Mouse (Mus musculus): ENCODE data around the gene Cadps.

The Cadps gene

DNA sequence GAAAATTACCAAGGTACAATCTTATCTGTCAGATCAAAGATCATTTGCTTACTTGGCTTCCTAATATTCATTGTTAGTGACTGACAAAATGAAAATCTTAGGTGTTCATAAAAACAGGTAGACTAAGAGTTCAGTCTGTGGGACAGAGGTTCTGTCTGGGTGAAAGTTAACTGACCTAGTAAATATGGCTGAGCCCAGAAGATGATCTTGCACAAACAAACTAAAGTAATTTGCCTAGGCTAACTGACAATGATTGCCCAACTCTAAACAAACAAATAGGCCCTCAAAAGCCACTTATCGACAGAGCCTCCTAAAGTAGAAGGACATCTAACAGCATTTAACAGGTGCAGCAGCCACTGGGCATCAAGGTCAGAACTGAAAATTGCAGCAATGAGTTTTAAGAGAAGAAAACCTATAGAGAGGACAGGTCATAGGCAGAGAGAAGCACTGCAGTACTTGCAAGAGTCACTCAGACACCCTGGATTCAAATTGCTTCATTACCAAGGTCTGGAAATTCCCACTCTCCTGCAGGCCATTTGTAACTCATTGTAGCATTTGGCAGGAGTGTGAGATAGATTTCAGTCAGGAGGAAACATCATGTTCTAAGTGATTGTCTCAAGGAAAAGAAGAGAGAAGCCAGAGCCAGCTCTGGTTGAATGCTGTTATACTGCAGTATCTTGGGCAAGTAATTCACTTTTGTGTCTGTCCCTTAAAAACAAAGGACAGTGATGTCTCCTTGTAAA is 100.3 kb downstream of the Cadps start:
- no peak for DNase-seq

DNA sequence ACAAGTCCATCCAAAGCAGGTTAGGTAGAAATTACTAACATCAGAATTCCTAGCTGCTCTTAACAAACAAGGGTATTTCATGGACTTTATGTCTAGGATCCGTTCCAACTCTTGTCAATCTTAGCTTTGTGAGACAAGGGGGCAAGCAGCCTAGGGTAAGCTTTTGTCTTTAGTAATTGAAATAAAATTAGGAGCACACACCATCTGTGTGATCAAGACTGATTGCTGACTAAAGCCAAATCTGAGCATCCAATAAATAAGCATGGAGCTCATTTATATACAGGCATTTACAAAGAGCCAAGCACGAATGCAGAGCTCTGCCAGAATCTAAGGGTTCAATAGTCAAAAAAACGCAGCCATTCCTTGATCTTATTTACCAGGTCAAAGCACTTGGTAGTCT is 104.1 kb downstream of the Cadps start:
- no peak for DNase-seq

DNA sequence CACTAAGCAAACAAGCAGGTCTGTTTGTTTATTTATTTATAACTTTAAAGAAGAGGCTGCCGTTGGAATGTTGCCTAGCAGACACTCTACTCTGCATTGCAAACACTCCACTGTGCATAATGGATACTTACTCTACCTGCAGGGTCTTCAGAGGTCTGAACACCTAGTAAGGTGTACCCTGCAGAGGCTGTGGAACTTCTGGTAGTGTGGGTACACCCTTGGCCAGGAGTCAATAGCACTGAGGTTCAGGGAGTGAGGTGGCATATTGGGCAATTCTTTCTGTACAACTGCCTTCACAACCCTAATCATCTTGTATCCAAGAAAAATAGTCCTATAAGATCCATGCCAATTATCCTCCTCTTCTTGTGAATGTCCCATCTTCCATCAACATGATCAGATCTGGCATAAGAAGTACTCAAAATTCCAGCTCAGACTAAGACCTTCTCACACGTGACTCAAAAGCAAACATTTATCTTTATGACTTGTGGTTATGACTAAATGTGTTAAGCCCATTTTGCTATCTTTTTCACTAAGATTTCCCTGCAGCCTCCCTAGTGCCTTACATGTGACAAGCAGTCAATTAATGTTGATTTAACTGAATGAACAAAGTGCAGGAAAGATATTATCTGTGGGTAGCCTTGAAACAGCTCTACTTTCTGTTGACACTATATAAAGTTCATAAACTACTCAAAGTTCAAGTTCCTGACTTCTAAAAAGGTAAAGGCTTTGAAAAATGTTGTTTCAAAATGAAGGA is 106.8 kb downstream of the Cadps start:
- DNase-seq = no peak

DNA sequence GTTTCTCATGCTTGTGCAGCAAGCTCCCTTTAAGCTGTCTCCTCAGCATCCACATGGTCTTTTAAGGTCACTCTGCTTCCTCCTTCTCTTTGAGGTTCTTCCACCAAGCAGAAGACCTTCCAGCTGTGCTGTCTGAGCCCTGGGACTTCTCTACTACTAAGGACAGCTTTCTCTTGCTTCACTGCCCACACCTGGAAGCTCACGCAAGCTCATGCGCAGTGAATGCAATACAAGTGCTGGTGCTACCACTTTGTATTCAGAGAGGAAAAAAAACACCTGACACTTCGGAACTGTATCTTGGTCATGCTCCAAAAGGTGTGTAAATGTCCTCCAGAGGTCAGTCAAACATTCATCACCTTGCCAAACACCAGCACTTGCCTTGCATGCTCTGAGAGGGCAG is 115.5 kb downstream of the Cadps start:
- no peak for DNase-seq

DNA sequence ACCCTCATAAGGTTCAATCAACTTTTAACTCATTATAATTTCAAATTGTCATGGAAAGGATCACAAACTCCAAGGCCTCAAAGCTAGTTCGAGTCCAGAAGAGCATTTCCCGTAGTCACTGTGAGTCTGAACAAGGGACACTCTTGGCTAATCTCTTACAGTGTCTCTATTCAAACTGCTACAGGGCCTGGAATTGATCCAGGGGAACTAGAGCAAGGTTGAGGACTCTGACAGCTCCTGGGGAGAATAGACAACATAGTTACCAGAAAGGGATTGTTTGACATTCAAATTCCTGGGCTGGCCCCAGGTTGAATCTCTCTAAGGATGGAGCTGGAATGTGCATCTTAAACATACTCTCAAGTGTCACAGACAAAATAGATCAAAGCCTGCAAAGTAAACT is 118.4 kb downstream of the Cadps start:
- DNase-seq = no peak

DNA sequence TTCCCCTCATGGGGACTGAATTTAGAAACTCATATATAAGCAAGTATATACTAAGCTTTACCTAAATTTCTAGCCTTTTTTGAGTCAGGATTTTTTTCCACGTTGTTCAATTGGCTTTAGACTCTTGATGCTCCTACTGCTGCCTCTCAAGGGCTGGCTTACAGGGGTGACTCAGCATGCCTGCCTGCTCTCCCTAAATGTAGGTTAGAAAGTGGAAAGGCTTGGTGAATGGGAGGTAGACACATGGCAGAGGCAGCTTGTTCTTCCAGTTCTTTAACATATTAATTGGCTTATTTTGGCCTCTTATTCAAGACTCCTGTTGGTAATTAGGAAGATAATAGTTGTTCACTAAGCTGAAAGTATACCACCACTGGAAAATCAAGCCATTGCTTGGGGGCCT is 132.7 kb downstream of the Cadps start:
- DNase-seq = peak; percentile 16

DNA sequence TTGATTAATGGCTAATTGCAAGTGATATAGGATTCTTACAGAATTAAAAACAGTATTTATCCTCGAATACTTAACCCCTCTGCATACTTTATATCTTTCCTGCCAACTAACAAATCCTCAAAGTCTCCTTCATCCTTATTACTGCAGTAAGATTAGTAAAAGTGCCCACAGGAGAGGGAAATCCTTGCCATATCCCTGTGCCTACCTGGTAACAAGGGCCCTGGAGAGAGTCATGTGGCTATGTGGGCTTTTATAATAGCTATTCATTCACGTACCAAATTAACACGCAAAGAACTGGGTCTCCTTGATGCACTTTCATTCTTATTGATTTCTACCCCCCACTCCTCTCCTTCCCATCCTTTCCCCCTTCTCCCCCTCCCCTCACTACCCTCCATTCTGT is 137.9 kb downstream of the Cadps start:
- DNase-seq = no peak

DNA sequence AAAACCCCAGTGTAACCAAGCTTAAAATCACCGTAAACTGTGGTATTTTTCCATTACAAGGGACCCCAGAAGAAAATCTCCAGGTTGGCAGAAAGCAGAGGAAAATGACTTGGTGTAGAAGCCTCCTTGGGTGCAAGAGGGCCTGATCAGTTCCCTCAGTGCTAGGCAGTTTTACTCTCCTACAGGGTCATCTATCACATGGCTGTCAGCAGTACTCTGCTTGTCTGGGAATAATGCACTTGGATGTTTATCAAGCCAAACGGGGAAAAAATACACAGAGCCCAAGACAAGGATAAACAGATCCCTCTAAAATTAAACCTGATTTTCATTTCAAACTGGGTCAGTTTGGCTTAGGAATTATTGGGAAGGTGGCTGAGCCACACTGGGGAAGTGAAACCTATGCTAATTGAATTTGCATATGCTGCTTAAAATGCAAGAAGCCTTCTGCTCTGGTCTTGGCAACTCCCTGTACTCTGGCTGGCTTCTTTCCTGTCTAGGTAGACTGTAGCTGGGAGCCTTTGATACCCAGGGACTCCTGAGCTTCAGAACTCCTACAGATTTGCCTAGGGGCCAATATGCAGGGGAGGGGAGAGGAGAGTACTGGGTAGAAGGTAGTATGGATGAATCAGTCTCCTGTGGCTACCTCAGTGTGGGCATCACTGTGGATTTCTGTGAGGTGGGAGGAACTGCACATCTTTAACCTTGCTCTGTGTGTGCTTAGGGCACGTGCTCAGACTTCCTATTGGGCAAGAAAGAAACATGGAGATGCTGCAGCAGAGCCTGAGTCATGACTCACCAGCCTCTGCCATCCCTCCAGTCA is 141.8 kb downstream of the Cadps start:
- no peak for DNase-seq

DNA sequence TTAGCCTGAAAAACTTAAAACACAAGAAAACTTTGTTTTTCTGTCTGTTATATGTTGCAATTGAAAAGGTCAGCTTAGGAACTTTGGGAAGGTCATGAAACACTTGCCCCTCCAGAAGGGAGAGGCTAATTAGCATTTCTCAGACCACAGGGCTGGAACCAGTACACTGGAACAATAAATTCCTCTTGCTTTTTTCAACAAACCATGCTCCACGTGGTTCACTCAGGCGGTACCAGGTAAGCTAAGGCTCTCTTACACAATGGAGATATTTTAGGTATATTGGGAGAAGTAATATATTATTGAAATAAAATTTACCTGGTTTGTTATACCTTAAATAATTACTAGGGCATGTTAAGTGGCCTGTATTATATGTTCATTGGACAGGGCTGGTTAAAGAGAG is 161.4 kb downstream of the Cadps start:
- DNase-seq = no peak

DNA sequence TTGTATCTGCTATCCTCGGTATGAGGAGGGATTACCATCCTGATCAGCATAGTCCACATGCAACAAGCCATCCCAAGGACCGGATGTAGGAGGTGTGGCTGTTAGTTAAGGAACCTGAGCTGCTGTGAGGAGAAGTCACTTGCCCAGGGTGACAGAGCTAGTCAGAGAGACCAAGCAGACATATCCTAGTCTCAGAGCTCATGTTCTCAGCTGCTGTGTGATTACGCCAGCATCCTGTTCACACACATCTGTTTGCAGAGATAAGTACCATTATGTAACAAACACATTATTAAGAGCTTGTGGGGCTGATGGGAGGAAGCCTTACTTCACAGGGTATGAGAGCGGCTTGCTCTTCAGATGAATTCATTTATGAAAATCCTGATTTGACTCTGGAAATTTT is 165.5 kb downstream of the Cadps start:
- no peak for DNase-seq

DNA sequence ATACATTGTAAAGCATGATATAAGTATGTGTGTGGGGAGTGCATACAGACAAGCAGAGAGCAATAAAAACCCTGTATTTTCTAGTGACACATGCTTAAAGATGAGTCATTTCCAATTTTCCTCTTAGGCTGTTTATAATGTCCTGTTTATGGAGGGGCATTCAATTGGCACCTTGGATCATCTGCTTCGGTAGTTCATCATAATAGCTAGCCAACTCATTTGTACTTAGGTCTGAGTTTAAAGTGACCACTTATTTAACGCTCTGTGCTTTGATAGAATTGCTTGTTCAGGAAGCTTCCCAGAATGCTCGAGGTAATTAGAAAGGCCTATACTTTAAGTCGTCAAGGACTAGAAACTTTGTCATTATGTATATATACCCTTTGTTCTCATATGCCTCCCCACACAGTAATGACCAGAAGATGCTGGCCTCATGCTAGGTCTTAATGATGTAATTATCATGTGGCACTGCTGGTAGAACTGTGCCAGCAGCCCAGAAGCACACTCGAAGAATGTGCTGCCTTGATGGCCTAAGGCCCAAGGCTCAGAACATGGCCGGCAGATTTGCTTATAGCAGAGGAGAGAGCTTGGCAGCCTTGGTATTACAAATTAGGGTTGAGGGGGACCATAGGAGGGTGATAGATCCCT is 179.9 kb downstream of the Cadps start:
- DNase-seq = peak; percentile 62

DNA sequence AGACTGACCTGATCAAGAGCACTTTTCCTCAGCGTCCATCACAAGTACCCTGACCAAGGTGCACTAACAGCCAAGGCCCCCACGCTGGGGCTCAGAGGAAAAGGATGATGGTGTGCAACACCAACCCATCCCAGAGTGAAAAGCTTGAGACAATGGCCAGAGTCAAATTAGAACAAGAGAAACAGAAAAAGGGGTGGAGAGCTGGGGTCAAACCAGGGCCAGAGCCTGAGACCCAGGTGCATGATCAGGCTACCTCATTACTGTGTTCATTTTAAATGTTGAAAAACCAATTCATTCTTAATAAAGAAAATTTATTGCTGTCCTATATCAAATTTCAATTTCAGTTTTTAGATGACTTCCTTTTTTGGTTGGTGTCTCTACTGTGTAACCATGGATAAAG is 184.1 kb downstream of the Cadps start:
- DNase-seq = no peak

DNA sequence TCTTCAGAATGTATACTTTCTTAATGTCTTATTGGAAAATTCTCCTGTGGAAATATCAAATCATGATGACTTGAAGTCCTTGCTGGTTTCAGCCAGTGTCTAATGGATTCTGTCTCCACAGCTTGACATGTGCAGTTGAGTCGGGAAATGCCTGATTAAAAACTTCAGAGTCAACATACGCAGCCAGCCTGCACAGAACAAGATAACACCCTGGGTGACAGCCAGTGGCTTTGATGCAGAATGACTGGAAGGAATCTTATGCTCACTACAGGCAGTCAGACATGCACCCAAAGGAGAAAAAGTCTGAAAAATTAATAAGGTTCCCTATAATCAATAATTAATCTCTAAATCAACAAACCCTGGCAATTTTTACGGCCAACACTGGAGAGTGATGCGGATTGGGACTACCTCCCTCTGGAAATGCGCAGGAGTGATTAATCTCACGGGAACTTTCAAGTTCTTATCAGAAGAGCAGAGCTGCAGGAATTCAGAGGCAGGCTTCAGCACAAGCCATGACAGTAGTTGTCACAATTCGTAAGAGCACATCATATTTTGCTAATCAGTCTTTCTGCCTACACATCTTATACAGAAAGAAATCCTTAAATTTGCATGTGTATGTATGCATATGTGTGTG is 185.6 kb downstream of the Cadps start:
- DNase-seq = peak; percentile 12

DNA sequence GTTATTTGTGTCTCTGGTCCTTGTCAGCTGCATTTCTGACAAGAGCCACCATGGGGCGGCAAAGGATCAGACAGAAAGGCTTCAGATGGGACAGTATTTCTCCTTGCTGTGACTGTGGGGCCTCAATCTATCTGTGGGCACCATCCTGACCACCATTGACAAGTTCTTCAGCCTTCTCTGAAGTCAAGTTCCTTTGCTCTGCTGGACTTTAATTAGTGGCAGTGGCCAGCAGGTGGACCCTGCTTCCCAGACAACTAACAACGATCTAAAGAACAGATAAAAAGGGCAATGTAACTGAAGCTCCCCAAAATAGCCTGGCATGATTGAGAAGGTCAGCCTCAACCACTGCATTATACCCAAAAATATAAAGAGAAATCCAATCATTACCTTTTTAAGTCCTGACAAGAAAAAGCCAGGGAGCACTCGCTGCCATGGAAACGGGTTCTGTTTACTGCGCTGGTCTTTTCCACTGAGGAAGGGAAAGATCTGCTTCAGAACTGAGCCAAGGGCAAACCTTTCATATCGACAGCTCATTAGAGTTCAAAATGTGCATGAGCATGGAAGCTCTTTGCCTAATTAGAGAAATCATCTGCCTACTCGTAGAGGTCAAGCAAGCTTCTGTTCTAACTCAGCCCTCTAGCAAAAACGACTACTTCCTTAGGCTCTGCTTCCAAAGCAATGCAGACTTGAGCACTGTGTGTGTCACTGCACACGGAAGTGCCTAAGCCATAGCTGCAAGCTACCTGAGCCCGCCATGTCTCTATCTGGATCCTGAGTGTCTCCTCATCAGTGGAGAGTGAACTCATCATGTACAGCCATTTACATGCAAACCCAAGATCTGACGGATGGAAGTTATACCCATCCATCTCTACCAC is 198.4 kb downstream of the Cadps start:
- peak; percentile 47 for DNase-seq

DNA sequence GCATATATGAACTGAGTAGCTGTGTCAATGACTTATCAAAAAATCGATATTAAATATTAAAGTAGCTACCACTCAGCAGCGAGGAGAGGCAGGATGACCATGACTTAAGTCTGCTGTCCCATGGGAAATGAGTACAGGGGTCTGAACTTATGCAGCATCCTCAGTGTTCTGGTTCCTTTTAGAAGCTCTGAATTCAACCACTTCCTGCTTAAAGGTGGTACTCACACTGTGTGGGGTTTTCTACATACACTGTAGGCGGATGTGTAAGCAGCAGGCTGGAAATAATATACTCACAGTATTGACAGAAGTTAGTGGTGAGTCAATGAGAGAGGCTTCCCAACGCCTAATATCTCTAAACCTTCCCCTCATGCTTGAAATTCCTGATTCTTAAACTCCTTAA is 215.9 kb downstream of the Cadps start:
- no peak for DNase-seq

DNA sequence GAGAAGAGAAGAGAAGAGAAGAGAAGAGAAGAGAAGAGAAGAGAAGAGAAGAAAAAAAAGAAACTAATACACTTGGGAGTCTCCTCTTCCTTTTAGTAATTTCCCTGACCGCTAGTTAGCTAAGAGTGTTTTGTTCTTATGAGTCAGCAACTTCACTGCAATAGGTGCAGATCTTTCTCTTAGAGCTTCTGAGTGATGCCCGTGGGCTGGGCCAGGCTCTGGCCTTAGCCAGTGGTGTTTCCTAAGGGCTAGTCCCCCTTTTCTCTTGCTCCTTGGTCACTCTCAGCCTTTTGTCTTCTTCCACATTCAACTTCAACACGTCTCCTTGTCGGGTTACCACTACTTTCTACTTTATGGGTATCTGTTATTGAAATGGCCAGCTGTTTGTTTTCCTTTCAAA is 216.7 kb downstream of the Cadps start:
- DNase-seq = no peak

DNA sequence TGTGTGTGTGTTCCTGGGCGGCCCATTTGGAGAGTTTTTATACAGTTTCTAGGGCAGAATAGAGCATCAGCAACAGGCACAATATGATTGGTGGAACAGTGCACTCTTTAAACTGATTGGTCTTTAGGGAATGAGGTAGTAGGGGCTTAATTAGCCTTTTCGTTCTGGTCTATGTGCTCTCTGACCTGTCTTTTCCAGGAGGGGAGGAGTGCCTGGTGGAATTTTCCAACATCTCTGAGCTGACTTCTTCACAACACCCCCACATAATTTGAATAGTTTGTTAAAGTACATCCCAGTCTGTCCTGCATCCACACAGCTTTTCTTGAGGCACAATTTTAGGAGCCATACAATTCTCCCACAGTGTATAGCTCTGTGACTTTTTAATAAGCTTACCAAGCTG is 220.8 kb downstream of the Cadps start:
- DNase-seq = no peak

DNA sequence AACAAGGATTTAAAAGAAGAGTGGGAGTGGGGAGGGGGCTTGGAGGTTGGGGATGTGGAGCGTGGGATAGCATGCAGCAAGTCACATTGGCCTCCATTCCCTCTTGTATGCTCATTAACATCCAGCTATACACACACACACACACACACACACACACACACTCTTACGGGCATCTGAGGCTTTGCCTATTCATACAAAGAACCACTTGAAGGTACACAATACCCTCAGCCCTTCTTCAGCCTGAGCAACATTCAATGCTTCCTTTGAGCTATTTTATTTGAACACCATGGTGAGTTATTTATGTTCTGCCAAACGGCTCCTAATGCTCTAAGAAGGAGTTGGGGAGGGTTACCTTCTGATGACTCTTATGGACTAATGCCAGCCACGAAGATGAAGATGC is 227.6 kb downstream of the Cadps start:
- no peak for DNase-seq

DNA sequence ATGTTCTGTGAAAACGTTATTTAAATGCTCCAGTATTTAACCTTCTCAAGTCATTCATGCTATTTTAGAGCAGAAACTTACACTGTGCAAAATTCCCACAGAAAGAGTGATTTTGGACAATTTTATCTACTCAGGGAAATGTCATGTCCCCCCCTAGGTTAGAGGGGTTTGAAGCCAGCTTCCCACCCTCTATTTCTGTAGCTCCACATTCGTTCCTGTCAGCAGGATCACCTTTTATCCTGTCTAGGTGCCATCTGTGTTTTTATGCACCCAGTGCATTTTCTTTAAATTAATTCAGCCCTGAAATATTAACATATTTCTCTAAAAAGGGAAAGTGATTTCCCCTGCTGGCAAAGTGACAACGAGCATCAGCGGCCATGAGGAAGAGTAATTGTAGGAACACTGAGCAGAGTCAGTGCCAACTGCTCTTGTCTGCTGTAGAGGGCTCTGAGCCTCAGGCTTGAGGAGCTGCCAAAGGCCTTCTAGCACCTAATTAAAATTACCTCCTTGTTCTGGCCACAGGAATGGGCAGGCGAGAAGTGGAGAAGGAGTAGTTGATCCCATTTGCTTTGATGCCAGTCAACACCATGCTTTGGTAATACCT is 230.3 kb downstream of the Cadps start:
- DNase-seq = no peak

DNA sequence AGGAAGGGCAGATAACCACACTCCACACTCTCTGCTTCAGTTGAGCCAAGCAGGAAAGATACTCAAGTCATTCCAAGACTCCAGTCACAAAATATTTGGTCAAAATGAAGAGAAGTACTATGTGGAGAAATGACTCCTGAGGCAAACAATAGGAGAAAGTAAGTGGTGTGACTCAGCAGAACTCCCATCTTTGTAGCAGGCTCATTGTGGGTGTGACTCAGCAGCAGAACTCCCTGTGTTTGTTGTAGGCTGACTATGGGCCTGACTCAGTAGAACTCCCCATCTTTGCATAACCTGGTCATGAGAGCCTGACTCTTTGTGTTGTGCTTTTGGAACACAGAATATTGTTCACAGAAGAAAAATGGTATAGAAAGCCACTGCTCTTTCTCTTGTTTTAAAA is 231.1 kb downstream of the Cadps start:
- no peak for DNase-seq

DNA sequence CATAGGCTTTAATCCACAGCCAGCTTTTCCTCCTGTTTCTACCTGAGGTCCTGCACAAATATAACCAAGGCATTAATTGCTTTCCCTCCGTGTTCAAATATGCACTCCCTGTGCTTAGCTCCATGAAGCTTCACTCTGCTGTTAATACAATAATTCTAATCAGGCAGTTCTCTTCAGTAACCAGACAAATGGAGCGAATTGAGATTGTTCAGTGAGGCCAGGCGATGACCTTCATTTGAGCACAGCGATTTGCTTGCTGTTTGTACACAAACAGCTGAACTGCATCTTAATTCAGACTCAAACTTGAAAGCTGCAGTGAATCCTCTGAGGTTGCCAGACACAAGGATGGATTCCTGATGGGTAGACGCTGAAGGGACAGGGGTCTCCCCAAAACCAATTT is 239.3 kb downstream of the Cadps start:
- peak; percentile 75 for DNase-seq
